Mouse (Mus musculus) regulatory T cell (primary cell): Measurements from ENCODE around the gene Tsks.

Source experiments
- in situ Hi-C: fragments of 300-600 bp; cut with MboI, MseI; formaldehyde crosslinking; loops from one replicate; pipeline ENCODE4 v1.15.1; 2025; ENCODE audit warnings: high pct_unique_total_duplicates

Gene Tsks

GRCm38 (mm10) chr7:45005321-45005992 is 62.5 kb downstream of the Tsks start:
- in situ Hi-C loops, result no loop called here

GRCm38 (mm10) chr7:45006503-45006902 is 63.5 kb downstream of the Tsks start:
- in situ Hi-C loops, result no loop called here

DNA sequence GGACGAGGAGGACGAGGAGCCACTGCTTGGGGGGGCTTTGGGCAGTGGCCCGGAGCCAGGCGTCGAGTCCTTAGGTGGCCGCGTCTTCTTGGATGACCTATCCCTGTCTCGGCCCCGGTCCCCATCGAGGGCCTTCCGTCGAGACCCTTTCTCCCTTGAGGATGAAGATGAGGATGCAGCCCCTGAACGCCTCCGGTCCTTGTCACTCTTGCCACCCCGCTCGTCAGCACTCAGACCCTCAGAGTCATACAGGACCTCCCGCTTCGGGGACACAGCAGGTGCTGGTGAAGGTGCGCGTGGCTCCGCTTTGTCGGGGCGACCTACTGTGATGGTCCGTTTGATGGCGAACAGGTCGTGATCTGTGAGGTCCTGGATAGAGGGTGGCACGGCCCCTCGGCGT is 64.1 kb downstream of the Tsks start:
- in situ Hi-C loops, result no loop called here
